Mouse (Mus musculus): ENCODE results near the gene Tmem196.
"Not testable (repeated sequence)": the region's sequence is repeated elsewhere in the genome, so short reads cannot be mapped to it uniquely, and the experiment has no call there.

Tmem196 gene

DNA sequence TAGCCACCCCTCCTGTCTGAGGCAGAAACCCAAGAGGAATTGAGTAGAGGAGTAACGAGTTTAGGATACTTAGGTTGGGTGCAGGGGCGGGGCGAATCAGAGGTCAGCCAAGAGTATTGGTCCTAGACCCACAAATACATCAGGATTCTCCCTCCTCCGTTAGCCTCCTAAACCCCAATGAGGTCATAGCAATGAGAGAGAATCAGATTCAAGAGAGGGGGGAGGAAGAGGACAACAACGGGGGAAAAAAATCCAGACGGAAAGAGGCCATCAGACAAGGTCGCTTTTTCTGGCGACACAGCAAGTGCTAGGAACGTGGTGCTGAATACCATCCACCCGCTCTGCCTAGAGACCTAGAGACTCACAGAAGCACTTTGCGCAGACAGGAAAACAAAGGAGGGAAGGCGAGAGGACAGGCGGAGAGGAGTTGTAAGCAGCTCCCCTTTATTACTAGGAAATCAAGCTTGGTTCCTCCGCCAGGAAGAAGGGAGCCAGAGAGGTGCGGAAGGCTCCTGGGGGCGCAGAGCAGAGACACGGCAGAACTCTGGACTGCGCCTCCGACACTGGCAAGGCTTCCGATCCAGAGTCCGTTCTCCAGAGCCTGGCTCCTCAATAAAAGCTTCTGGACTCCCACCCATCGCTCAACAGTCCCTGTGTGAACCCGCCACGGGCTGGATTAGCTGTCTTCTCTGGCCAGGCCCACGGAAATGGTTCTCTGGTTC, at the start of gene Tmem196:
TSS of gene Tmem196 (plus strand) at position 234 of the 722 bp plus-strand sequence.
- in situ Hi-C loops (cut with MboI; ENCODE audit: unreplicated experiment in 2 of 2): no loop called here

DNA sequence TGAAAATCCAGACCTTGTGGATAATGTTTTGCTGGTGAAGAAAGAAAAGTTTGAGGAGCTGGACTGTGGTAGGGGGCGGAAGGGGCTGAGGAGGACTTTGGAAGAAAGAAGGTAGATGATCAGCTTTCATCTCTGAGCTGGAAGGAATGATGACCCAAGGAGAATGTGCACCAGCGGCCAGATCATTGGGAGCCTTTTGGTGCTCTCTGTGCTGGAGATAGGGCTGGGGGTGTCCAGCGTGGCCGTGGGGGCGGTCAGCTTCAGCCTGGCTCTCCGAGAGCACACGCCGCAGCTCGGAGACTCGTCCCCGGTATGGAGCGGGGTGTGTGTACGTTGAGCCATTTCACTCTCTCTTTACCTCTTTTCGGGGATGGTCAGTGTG, 680 bp downstream of the Tmem196 start:
- in situ Hi-C loops (cut with MboI; ENCODE audit: unreplicated experiment in 2 of 2): no loop called here

DNA sequence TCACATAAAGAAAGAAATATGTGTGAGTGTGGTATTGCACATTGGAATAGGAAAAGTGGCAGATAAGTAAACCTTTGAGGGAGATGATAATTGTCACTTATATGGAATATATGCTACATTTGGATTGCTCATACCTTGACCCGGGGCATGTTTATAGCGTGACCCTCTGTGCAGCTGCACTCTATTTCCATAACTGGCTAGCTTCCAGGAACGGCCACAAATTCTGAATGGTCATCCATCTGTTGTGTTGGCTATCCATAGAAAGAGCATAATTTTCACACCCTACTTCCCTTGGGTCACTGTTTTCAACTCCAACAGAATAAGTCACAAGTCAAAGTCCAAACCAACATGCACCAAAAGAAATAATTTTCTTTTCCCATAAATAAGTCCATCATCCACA, 11.4 kb downstream of the Tmem196 start:
- in situ Hi-C loops (cut with MboI; ENCODE audit: unreplicated experiment in 2 of 2): no loop called here

DNA sequence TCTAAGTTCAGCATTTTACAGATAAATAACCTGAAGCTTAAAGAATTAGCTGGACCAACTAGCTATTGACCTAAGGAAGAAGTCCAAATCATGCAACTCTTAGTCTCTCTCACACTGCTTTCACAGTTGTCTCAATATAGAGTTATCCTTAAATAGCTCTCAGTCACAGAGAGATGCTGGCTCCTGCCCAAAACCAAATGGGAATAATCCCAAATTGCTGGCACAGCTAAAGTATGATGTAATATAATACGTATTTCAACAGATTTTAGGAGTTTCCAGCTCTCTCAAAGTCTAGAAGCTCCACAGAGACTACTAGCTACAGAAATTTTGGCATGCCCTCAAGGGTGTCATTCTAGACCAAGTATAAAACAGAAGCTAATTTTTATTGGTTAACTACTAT, 15.1 kb downstream of the Tmem196 start:
- in situ Hi-C loops (cut with MboI; ENCODE audit: unreplicated experiment in 2 of 2): loop anchor here in 1 of 2 experiments (5.0 kb wide), 1 partner anchor 33 kb away; no protein-coding TSS in a partner anchor

DNA sequence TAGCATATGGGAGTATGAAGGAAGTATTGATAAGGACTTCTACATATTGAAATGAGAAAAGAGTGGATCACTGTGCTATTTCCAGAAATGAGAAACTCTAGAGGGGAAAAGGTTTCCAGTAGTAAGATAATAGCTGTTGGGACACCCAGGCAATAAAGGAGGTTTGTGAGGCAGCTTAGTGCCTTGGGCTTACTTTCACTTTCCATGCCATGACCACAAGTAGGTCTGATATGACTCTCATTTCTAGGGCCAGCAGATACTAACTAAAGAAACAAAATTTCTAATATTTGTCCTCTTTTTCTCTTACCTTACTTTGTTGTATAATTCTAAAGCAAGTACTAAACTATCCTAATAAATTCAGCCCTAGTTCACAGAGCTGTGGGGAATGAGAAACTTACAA, 19.8 kb downstream of the Tmem196 start:
- in situ Hi-C loops (cut with MboI; ENCODE audit: unreplicated experiment in 2 of 2): no loop called here

DNA sequence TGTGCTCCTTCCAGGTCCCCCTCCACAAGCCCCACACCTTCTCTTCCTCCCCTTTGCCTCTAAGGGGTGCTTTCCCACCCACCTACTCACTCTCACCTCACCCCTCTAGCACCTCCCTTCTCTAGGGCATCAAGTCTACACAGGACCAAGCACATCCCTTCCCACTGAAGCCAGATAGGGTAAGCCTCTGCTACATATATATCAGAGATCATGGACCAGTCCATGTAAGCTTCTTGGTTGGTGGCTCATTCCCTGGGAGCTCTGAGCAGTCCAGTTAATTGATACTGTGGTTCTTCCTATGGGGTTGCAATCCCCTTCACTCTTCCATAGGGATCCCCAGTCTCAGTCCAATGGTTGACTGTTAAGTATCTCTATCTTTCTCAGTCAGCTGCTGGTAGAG, 24.4 kb downstream of the Tmem196 start:
- in situ Hi-C loops (cut with MboI; ENCODE audit: unreplicated experiment in 2 of 2): no loop called here

DNA sequence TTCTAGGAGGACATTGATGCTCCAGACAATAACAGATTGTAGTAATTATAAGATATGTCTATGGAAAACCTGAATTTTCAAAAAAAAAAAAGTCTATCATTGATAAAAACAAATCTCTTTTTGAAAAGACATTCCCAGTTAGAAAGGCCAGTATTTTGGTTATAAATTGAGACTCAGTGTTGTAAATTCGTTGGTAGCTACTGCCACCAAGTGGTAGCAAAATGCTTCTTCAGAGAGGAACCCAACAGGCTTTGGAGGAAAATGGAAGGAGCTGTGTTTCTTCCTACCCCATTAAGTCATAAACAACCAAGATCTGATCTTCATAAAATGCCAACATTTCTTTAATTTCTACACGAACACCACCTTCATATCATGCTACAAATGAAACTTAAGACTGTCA, 36.1 kb downstream of the Tmem196 start:
- in situ Hi-C loops (cut with MboI; ENCODE audit: unreplicated experiment in 2 of 2): no loop called here

DNA sequence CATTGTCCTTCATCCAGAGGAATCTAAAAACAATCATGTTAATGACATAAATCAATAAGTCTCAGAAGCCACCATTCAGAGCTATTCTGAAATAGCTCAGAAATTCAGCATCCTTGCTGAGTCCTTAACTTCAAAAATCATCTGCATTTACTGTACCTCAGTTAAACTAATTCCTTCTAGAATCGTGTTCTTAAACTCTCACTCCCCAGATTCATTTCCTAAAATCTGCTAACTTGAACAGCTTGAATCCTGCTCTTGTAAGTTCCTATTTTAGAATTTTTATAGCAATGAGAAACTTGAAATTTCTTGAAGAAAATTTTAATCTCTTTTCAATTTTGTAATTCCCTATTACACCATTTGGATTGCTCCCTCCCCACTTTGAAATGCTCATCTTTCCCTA, 52.6 kb downstream of the Tmem196 start:
- in situ Hi-C loops (cut with MboI; ENCODE audit: unreplicated experiment in 2 of 2): no loop called here

DNA sequence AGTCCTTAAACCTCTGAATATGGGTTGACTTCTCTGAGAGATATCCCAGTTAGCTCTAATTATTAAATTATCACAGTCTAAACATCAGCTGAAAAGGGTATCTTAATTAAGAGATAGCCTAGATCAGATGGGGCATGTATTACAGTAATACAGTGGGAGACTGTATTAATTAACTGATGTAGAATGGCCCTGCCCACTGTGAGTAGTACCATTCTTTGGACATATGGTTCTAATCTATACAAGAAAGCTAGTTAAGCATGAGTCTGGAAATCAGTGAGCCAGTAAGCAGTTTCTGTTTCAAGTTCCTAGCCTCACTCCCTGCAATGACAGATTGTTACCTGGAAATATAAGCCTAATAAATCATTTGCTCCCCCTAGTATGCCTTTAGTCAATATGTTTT, 58.7 kb downstream of the Tmem196 start:
- in situ Hi-C loops (cut with MboI; ENCODE audit: unreplicated experiment in 2 of 2): no loop called here

DNA sequence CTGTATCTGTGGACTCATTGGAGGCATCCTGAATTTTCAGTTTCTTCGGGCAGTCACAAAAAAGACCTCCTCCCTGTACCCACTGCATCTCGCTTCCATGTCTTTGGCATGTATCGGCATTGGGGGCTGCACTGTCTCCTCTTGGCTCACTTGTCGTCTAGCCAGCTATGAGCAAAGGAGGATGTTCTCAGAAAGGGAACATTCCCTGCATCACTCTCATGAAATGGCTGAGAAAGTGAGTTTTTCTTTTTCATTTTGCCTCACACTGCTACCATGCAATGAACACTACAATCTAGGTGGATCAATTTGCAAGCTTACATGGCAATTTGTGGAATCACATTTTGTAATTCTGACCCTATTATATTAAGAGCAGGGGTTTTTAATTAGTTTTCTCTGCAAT, 69.1 kb downstream of the Tmem196 start:
- in situ Hi-C loops (cut with MboI; ENCODE audit: unreplicated experiment in 2 of 2): no loop called here

DNA sequence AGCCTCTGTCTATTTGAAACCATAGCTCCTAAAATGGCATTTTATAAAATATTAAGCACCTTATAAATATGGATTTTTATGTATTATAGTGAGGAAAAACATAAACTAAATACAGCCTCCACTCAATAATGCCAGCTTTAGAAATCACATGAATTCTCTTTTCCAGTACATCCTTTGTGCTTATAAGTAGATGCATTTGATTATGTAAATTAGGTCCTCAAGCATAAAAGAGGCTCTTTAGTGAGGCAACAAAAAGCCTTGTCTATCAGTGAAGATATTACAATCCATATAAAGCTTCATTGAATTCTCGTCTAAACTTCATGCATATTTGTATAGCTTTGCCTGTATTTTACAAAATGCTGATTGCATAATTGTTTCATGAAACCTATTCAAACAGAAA, 69.6 kb downstream of the Tmem196 start:
- in situ Hi-C loops (cut with MboI; ENCODE audit: unreplicated experiment in 2 of 2): no loop called here

DNA sequence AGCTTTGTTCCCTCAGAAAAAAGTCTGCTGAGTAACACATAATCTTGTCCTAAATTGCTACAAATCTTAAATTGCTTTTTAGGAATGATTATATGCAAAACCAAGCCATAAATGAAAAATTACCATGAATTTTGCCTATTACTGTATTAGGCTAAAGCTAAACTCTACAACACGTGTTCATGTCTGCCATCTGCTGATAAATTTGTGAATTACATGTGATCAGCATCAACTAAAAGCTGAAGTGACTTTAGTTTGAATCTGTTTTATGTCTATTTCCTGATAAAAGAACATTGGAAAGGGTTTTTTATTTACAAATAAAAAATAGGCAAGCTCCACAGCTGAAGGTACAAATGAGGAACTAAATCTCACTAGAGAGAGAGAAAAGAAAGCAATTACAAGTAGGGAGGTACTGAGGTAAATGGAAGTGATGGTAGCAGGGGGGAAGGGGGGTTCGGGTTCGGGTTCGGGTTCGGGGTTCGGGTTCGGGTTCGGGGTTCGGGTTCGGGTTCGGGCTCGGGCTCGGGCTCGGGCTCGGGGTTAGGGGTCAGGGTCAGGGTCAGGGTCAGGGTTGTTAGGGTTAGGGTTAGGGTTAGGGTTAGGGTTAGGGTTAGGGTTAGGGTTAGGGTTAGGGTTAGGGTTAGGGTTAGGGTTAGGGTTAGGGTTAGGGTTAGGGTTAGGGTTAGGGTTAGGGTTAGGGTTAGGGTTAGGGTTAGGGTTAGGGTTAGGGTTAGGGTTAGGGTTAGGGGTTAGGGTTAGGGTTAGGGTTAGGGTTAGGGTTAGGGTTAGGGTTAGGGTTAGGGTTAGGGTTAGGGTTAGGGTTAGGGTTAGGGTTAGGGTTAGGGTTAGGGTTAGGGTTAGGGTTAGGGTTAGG, 82.7 kb downstream of the Tmem196 start:
- in situ Hi-C loops (cut with MboI; ENCODE audit: unreplicated experiment in 2 of 2): not testable (repeated sequence)
